Mouse (Mus musculus): ENCODE data around the gene Trappc5.

DNA sequence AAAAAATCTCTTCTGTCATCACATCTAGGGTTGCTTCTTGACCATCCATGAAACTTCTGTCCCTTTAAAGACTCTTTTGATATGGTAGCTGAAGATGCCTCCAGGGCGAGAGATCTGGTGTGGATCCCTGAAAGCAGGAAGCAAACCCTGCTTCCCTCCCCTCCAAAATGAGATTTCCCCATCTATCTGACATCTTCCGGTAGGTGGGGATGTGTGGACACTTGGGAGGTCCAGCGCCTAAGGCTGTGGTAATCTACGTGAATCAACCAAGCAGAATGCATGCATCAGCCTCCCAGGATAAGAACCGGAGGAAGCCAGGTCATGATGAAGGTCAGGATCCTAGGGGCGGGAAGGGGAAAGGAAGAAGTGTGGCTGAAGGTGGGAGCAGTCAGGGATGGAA is 10.6 kb upstream of the Trappc5 start, which contains the start of gene Mcemp1:
- TF ChIP-seq MAX (IDR thresholded peaks at IDR 0.05) (no peak), USF1 (IDR thresholded peaks at IDR 0.05; ENCODE audit: low read depth) (no peak), CTCF (IDR thresholded peaks at IDR 0.05; ENCODE audit: control insufficient read depth, insufficient read depth, insufficient read length) (no peak), MYOD1 (IDR thresholded peaks at IDR 0.05; ENCODE audit: control insufficient read depth, insufficient read length, low read depth) (no peak), CEBPB (IDR thresholded peaks at IDR 0.05; ENCODE audit: low read depth) (no peak), FOSL1 (IDR thresholded peaks at IDR 0.05; ENCODE audit: insufficient read depth, low read length, poor library complexity, severe bottlenecking) (no peak), MYOG (IDR thresholded peaks at IDR 0.05; ENCODE audit: control insufficient read depth, extremely low read depth, insufficient read length) (no peak)
